Comparison of ENCODE assay signal across 17 mouse cellular contexts in the genomic region with DNA sequence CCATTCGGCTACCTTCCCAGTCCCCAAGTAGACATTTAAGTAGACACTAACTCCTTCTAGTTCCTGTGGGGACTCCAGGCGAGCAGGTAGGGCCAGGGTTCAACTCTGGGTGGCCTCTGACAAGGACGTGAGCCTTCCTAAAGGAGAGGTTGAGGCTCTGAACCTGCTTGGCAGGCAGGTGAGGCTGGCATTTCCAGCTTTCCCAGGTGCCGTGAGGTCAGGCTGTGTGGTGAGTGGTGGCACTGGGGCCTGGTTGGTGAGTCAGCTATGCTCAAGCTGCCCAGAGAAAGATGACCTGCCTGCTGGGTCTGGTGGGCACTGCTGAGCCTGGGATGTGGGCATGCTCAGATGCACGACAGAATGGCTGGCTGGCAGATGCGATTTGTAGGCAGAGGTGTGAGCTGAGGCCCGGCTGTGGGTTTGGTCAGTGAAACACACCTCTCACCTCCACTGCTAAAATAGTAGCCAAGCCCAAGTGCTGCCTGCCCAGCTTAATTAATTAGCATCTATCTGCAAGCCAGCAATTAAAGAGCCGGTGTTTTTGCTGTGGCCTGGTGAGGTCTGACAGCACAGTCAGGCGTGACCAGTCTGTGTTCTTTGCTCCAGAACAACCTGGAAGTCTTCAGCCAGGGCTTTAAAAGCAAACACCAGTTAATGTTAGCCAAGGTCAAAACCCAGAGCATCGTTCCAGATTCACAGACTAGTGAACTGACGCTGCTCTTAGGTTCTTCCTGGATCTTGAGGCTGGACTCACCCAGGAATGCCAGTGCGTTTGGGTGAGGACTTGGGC. TPM values are rescaled to one million over a fixed set of nuclear protein-coding genes. Genes with fewer than 3 reads are reported as not detected.
DNase-seq lines count a peak whose midpoint lies in the region; ATAC-seq and TF ChIP-seq lines count a peak whose summit lies in the region.
"Had no signal": no experiment of that assay in that cellular context is flagged by ENCODE, and none has a peak within 500 bp of the region (broad histone marks: within the 10 kb centered on the region; RNA-seq: fewer than 3 reads in every experiment).

No protein-coding gene starts in this region.

- peaks cover 92% of the 10 kb centered on the region for H3K36me3 ChIP-seq in erythroblast, embryonic 14.5 days (ENCODE audit: control insufficient read depth)
- no peaks in the 10 kb centered on the region for H3K36me3 ChIP-seq in kidney, postnatal 0 days (ENCODE audit: insufficient read depth, low read length)
- peaks cover 17% of the 10 kb centered on the region for H3K36me3 ChIP-seq in liver, postnatal 0 days (replicated peaks; ENCODE audit: insufficient read depth, low read length)
- H3K36me3 ChIP-seq: hindbrain, embryonic 12.5 days had no signal

- H3K9ac ChIP-seq in kidney, postnatal 0 days (ENCODE audit: low read depth, low read length) = no peak overlapping the region
- peak overlapping the region; percentile 34 for H3K9ac ChIP-seq in liver, postnatal 0 days (replicated peaks)
- H3K9ac ChIP-seq: embryonic facial prominence, embryonic 13.5 days; hindbrain, embryonic 12.5 days; neural tube, embryonic 13.5 days had no signal

- peak overlapping the region; percentile 6 for H3K4me3 ChIP-seq in erythroblast, embryonic 14.5 days (replicated peaks)
- no peak overlapping the region for H3K4me3 ChIP-seq in kidney, postnatal 0 days (replicated peaks; ENCODE audit: low read depth, low read length)
- H3K4me3 ChIP-seq in liver, postnatal 0 days (ENCODE audit: low read depth, low read length) = no peak overlapping the region
- H3K4me3 ChIP-seq: embryonic facial prominence, embryonic 13.5 days; hindbrain, embryonic 12.5 days; limb, embryonic 10.5 days; neural tube, embryonic 13.5 days had no signal

- peaks cover 73% of the 10 kb centered on the region for H3K4me1 ChIP-seq in erythroblast, embryonic 14.5 days (ENCODE audit: control insufficient read depth)
- H3K4me1 ChIP-seq in kidney, postnatal 0 days (replicated peaks; ENCODE audit: insufficient read depth, low read length) = no peaks in the 10 kb centered on the region
- peaks cover 34% of the 10 kb centered on the region for H3K4me1 ChIP-seq in liver, postnatal 0 days (ENCODE audit: insufficient read depth)
- H3K4me1 ChIP-seq: hindbrain, embryonic 12.5 days; neural tube, embryonic 13.5 days had no signal

- no peak for TF ChIP-seq CTCF in kidney, postnatal 0 days (IDR thresholded peaks at IDR 0.05; ENCODE audit: low read depth)
- no peak for TF ChIP-seq CTCF in liver, postnatal 0 days (IDR thresholded peaks at IDR 0.05; ENCODE audit: low read depth)

- peak overlapping the region; percentile 50; the same call in 1 of the 2 replicates for H3K27ac ChIP-seq in kidney, postnatal 0 days
- H3K27ac ChIP-seq in liver, postnatal 0 days (ENCODE audit: low read depth) = peak overlapping the region; percentile 74
- H3K27ac ChIP-seq: embryonic facial prominence, embryonic 13.5 days; hindbrain, embryonic 12.5 days; limb, embryonic 10.5 days; neural tube, embryonic 13.5 days had no signal

- WGBS in kidney, postnatal 0 days = 38% methylated on average over 12 of the region's 12 CpGs
- 74% methylated on average over 12 of the region's 12 CpGs for WGBS in liver, postnatal 0 days (ENCODE audit: insufficient replicate concordance)

- no peaks in the 10 kb centered on the region for H3K27me3 ChIP-seq in erythroblast, embryonic 14.5 days (ENCODE audit: control insufficient read depth)
- H3K27me3 ChIP-seq in kidney, postnatal 0 days (ENCODE audit: insufficient read depth, low read length) = no peaks in the 10 kb centered on the region
- H3K27me3 ChIP-seq in liver, postnatal 0 days (ENCODE audit: insufficient read depth, low read length) = no peaks in the 10 kb centered on the region
- H3K27me3 ChIP-seq: embryonic facial prominence, embryonic 13.5 days; hindbrain, embryonic 12.5 days; neural tube, embryonic 13.5 days had no signal

- no peak for ATAC-seq in erythroblast, adult 5-6 weeks (replicated peaks; ENCODE audit: low FRiP score, poor library complexity, severe bottlenecking)
- peak; percentile 60; the same call in 1 of the 2 replicates for ATAC-seq in kidney, postnatal 0 days (replicated peaks; ENCODE audit: low FRiP score, low read depth)
- no peak for ATAC-seq in liver, postnatal 0 days
- ATAC-seq: intestine, postnatal 0 days had no signal

- no peaks in the 10 kb centered on the region for H3K9me3 ChIP-seq in erythroblast, embryonic 14.5 days (ENCODE audit: control insufficient read depth, low read length)
- no peaks in the 10 kb centered on the region for H3K9me3 ChIP-seq in kidney, postnatal 0 days (replicated peaks; ENCODE audit: low read length)
- no peaks in the 10 kb centered on the region for H3K9me3 ChIP-seq in liver, postnatal 0 days (ENCODE audit: low read length)
- H3K9me3 ChIP-seq: embryonic facial prominence, embryonic 13.5 days; hindbrain, embryonic 12.5 days; limb, embryonic 10.5 days; neural tube, embryonic 13.5 days had no signal

- no peak overlapping the region for H3K4me2 ChIP-seq in kidney, postnatal 0 days (ENCODE audit: low read length)
- H3K4me2 ChIP-seq in liver, postnatal 0 days (ENCODE audit: low read depth, low read length) = 0 out of 2 replicates have a peak overlapping the region, but pooled peaks have one; percentile 14
- H3K4me2 ChIP-seq: embryonic facial prominence, embryonic 13.5 days; hindbrain, embryonic 12.5 days; neural tube, embryonic 13.5 days had no signal

- peak; percentile 28 for DNase-seq in lung, postnatal 36 days
- no peak for DNase-seq in lung, postnatal 4 days
- DNase-seq in kidney, postnatal 0 days (ENCODE audit: low spot score) = peak; percentile 24
- DNase-seq in liver, postnatal 0 days = no peak
- DNase-seq in layer of hippocampus, postnatal 25 days (ENCODE audit: extremely low spot score in 1 of 2, low spot score in 1 of 2) = no peak
- no peak for DNase-seq in cerebellum, adult 11-12 months
- DNase-seq: cerebellum, adult 18-20 months; gastrocnemius, postnatal 25 days; layer of hippocampus, postnatal 36 days had no signal

- no peak for TF ChIP-seq EP300 in liver, postnatal 0 days (IDR thresholded peaks at IDR 0.05; ENCODE audit: low read depth)

RNA-seq across cellular contexts. Expression of a gene that starts 7.2 kb away (rescaled TPM):
- polyA plus RNA-seq in erythroblast, embryonic 14.5 days (2012) = 1.5 and 1.9 TPM in 2 replicates
- total RNA-seq in erythroblast, adult 5-6 weeks (2015; ENCODE audit: low replicate concordance) = 46.6 and 48.4 TPM in 2 replicates
- total RNA-seq in erythroblast, adult 5-6 weeks (2017; ENCODE audit: low replicate concordance) = 67.2 and 67.9 TPM in 2 replicates
- 5.6 TPM in 2 replicates for polyA plus RNA-seq in kidney, postnatal 0 days (2015; fragmentation: Nextera tagmentation; extraction: Ambion mirVana)
- polyA plus RNA-seq in liver, postnatal 0 days (2015; fragmentation: Nextera tagmentation; extraction: Ambion mirVana) = 8.2 and 9.2 TPM in 2 replicates
- 10 to 100 TPM; 46.6 to 53.9 TPM for total RNA-seq in layer of hippocampus, postnatal 25 days (2021)

RNA-seq across cellular contexts. Expression of a gene that starts 11.9 kb away (rescaled TPM):
- polyA plus RNA-seq in erythroblast, embryonic 14.5 days (2012) = not detected in 2 replicates
- total RNA-seq in erythroblast, adult 5-6 weeks (2015; ENCODE audit: low replicate concordance) = not detected in 2 replicates
- total RNA-seq in erythroblast, adult 5-6 weeks (2017; ENCODE audit: low replicate concordance) = 0.42 TPM in 1 of 2 replicates, not detected in the other
- polyA plus RNA-seq in kidney, postnatal 0 days (2015; fragmentation: Nextera tagmentation; extraction: Ambion mirVana) = 0.34 and 0.41 TPM in 2 replicates
- polyA plus RNA-seq in liver, postnatal 0 days (2015; fragmentation: Nextera tagmentation; extraction: Ambion mirVana) = 0.14 TPM in 1 of 2 replicates, not detected in the other
- 1 to 10 TPM; 1.6 to 3.4 TPM for total RNA-seq in layer of hippocampus, postnatal 25 days (2021)
- polyA plus RNA-seq: intestine, postnatal 0 days had no signal

RNA-seq across cellular contexts. Expression of a gene that starts 29.9 kb away (rescaled TPM):
- polyA plus RNA-seq in erythroblast, embryonic 14.5 days (2012) = 1.9 and 3.5 TPM in 2 replicates
- 21.5 and 31.8 TPM in 2 replicates for total RNA-seq in erythroblast, adult 5-6 weeks (2015; ENCODE audit: low replicate concordance)
- 46.3 and 55.2 TPM in 2 replicates for total RNA-seq in erythroblast, adult 5-6 weeks (2017; ENCODE audit: low replicate concordance)
- polyA plus RNA-seq in kidney, postnatal 0 days (2015; fragmentation: Nextera tagmentation; extraction: Ambion mirVana) = 115 and 120 TPM in 2 replicates
- 58.1 and 59.1 TPM in 2 replicates for polyA plus RNA-seq in liver, postnatal 0 days (2015; fragmentation: Nextera tagmentation; extraction: Ambion mirVana)
- 100 to 1,000 TPM; 211 to 223 TPM for total RNA-seq in layer of hippocampus, postnatal 25 days (2021)

RNA-seq across cellular contexts. Expression of a gene that starts 38.3 kb away (rescaled TPM):
- polyA plus RNA-seq in erythroblast, embryonic 14.5 days (2012) = 0.08 TPM in 1 of 2 replicates, not detected in the other
- total RNA-seq in erythroblast, adult 5-6 weeks (2015; ENCODE audit: low replicate concordance) = 125 and 138 TPM in 2 replicates
- 117 and 145 TPM in 2 replicates for total RNA-seq in erythroblast, adult 5-6 weeks (2017; ENCODE audit: low replicate concordance)
- polyA plus RNA-seq in kidney, postnatal 0 days (2015; fragmentation: Nextera tagmentation; extraction: Ambion mirVana) = 34.1 and 37.5 TPM in 2 replicates
- 37.2 and 44.0 TPM in 2 replicates for polyA plus RNA-seq in liver, postnatal 0 days (2015; fragmentation: Nextera tagmentation; extraction: Ambion mirVana)
- total RNA-seq in layer of hippocampus, postnatal 25 days (2021) = 10 to 100 TPM; 74.1 to 81.0 TPM

RNA-seq across cellular contexts. Expression of a gene that starts 39.9 kb away (rescaled TPM):
- 0.14 and 0.16 TPM in 2 replicates for polyA plus RNA-seq in erythroblast, embryonic 14.5 days (2012)
- total RNA-seq in erythroblast, adult 5-6 weeks (2015; ENCODE audit: low replicate concordance) = 0.63 TPM in 1 of 2 replicates, not detected in the other
- total RNA-seq in erythroblast, adult 5-6 weeks (2017; ENCODE audit: low replicate concordance) = 0.09 and 0.28 TPM in 2 replicates
- 1.3 and 1.8 TPM in 2 replicates for polyA plus RNA-seq in kidney, postnatal 0 days (2015; fragmentation: Nextera tagmentation; extraction: Ambion mirVana)
- polyA plus RNA-seq in liver, postnatal 0 days (2015; fragmentation: Nextera tagmentation; extraction: Ambion mirVana) = 5.7 and 5.9 TPM in 2 replicates
- 1 to 10 TPM; 1.9 to 2.2 TPM for total RNA-seq in layer of hippocampus, postnatal 25 days (2021)
- total RNA-seq: common myeloid progenitor, adult 5-6 weeks had no signal

Comparison
In these comparisons a context has a peak if more than half of its experiments do, and no peak if none do; other contexts are left out.
1. DNase-seq: peak in lung, postnatal 36 days (single experiment) and kidney, postnatal 0 days (single experiment); none in lung, postnatal 4 days (0 of 2), liver, postnatal 0 days (single experiment), layer of hippocampus, postnatal 25 days (0 of 2) and cerebellum, adult 11-12 months (single experiment).
2. RNA of a gene that starts 29.9 kb away (polyA plus RNA-seq): 115 to 120 TPM in kidney, postnatal 0 days and 58.1 to 59.1 TPM in liver, postnatal 0 days; 1.9 to 3.5 TPM in erythroblast, embryonic 14.5 days; every median in the first group is over 10 times any median in the second.